Mouse (Mus musculus) monocyte, adult 5-6 weeks (primary cell): ENCODE measurements around the gene Ubxn10. TPM values are rescaled to one million over a fixed set of nuclear protein-coding genes. Genes with fewer than 3 reads are reported as not detected.

Experiments
- ATAC-seq: fragments of 153-309, 156-312 bp; replicated peaks from 2 replicates; pipeline ENCODE4 v1.8.0; 2017; ENCODE audit warnings: mild to moderate bottlenecking; ENCODE audit not compliant: low TSS enrichment, insufficient number of reproducible peaks, severe bottlenecking, poor library complexity, low FRiP score
- total RNA-seq: library from RNA; stranded (forward); fragments of 200-1000, 200-491, 200-594 nt; gene quantifications from 3 replicates; pipeline ENCODE4 v1.2.3, GENCODE M21; 2017

Gene Ubxn10
- total RNA-seq, 1 experiment from 2014 or later, result not detected

DNA sequence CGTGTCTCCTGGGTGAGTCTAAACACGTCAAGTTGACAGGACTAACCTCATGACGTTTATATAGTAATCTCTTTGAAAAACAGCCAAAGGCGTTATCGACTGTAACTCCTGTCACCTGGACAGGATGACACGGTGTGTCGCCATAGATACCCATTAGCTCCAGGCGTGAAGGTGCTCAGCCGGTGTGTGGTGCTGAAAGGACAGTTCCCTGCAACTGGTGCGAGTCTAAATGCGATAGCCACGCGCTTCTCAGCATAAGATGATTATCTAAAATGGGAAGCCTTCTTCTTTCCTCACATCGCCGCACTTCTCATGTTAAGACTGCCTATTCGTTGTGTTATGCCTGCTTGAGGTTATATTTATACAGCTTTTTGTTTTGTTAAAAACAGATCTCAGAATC, 60.5 kb downstream of the Ubxn10 start:
- no peak for ATAC-seq

DNA sequence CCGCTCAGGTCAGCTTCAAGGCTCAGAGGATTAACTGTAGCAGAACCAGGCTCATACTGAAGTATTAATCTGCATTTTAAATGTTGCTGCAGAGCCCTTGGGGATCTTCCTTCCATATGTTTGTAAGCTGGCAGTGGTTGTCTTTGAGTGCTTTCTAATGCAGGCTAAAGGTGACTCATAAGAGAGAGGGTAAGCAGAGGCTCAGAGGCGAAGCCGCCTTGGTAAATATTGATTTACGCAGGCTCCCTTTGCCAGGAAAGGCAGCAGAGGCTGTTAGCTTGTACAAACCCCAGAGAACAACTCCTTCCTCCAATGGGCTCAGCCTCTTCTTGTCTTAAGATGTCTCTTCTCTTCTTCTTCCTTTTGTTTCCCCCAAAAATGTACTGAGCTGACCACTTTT, 64.8 kb downstream of the Ubxn10 start:
- no peak for ATAC-seq

DNA sequence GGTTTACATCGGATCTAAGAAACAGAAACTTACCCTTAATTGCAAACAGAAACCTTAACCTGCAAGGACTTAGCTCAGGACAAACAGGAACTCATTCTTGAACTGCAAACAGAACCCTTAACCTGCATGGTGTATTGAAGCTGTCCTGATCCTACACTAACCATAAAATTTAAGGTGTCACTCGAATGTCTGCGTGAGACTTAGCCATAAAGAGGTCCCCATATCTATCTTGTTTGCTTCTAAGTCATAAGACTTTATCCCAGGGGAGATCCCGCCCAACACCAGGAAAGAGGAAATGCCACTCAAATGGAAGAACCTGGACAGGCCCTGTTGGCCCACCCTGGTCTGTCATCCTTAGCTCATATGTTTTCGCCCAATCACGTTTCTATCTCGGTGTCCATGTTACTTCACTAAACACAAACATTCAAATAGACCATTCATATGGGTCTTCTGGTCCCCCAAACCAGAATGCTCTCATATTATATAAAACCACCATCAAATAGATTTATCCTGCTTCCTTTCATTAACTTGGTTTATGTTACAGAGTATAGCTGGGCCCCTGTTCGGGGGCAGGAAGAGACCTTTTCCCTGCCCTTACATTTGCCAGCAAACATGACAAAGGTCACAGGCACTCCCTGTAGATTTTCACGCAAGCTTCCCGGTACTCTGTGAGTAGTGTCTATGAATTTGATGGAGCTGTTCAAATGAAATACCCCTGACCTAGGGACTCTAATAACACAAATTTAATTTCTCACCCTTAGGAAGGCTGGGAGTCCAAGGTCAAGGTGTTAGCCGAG, 66.7 kb downstream of the Ubxn10 start:
- no peak for ATAC-seq

DNA sequence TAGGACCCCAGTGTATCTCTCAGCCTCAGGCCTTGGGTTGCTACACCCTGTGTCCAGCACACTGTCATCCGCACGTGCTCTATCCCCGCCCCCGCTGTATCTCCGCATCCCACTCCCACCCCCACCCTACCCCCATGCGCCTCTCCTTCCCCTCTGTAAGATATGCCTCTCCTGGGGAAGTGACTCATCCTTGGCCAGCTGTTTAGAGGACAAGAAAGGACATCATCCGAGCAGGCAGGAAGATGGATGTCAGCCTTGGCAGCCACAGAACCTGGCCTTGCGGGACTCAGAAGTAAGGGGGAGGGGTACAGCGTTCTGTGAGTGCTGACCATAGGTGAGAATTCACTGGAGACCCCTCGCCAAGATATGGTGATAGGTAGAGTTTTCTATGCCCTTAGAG, 70.4 kb downstream of the Ubxn10 start:
- ATAC-seq, result no peak

DNA sequence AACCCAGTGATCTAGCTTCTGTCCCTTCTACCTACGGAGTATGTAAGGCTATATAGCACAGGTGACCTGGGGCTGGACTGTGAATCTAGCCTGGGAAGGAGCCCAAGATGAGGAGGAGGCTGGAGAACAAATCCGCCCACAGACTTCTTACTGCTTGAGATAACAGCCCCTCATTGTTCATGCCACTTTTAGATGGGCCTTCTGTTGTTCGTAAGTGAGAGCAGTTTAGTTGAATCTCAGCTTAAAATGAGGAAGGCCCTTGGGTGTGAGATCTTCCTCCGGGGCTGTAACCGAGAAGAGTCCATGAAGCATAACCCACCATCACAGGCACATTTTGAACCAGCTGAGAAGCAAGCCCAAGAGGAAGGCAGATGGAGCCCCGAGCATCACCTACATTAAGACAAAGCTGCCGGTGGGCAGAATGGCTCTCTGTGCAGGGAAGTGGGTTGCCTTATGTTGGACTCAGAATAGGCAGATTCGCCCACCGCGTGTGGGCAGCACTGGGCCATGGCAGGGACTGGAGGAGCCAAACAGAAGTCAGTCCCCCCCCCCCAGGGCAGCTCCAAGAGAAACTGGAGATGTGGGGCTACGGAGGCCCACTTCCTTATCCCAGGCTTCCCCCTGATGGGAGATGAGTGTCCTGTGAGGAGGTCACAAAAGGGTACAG, 76.9 kb downstream of the Ubxn10 start:
- ATAC-seq, result no peak

Other genes with a start within 250 kb of the Ubxn10 start
- not detected in 3 replicates for gene Vwa5b1, start 101.3 kb downstream of the Ubxn10 start, total RNA-seq
- gene Pla2g2c, start 12.4 kb downstream of the Ubxn10 start, total RNA-seq, result not detected in 3 replicates
- gene Pla2g2f, start 20.5 kb upstream of the Ubxn10 start, total RNA-seq, result not detected in 3 replicates
- gene Pla2g2d, start 38.6 kb upstream of the Ubxn10 start, total RNA-seq, result not detected in 3 replicates
- not detected in 3 replicates for gene Pla2g5, start 126.3 kb upstream of the Ubxn10 start, total RNA-seq
- gene Gm13030, start 136.8 kb upstream of the Ubxn10 start, total RNA-seq, result not detected in 3 replicates
- not detected in 3 replicates for gene Pla2g2e, start 140.8 kb upstream of the Ubxn10 start, total RNA-seq
- 9.8 to 13.1 TPM (median 11.9 TPM) in 3 replicates for gene Otud3, start 176.8 kb upstream of the Ubxn10 start, total RNA-seq
- gene Rnf186, start 229.9 kb upstream of the Ubxn10 start, total RNA-seq, result not detected in 3 replicates
- 16.7 to 26.4 TPM (median 19.0 TPM) in 3 replicates for gene Tmco4, start 235.7 kb upstream of the Ubxn10 start, total RNA-seq